Mouse (Mus musculus) frontal cortex, postnatal 14 days (tissue): Measurements from ENCODE around the gene Mmp20.

Experiments
- DNase-seq, 2 experiments: peaks; one replicate each; pipeline ENCODE4 v3.0.0; 2022; ENCODE audit warnings: low spot score in 2 of 2

The Mmp20 gene

GRCm38 (mm10) chr9:7627931-7628330, at the start of gene Mmp20:
Gene Mmp20 (plus strand): TSS chr9:7628231.
- DNase-seq = no peak

- DNase-seq = no peak
Observed at GRCm38 (mm10) chr9:7590063-7590462, 38.0 kb upstream of the Mmp20 start.

- DNase-seq = no peak
Observed at GRCm38 (mm10) chr9:7593272-7593812, 34.7 kb upstream of the Mmp20 start.

- peak; percentile 71 to 72 for DNase-seq
Observed at GRCm38 (mm10) chr9:7594816-7595540, 33.1 kb upstream of the Mmp20 start.

GRCm38 (mm10) chr9:7602982-7603742, 24.9 kb upstream of the Mmp20 start:
- peak; percentile 37 to 74 for DNase-seq

GRCm38 (mm10) chr9:7604005-7604404, 24.0 kb upstream of the Mmp20 start:
- DNase-seq = no peak

- DNase-seq = no peak
Observed at GRCm38 (mm10) chr9:7605638-7606037, 22.4 kb upstream of the Mmp20 start.

GRCm38 (mm10) chr9:7622582-7622981, 5.4 kb upstream of the Mmp20 start:
- no peak for DNase-seq

GRCm38 (mm10) chr9:7633936-7634335, 5.9 kb downstream of the Mmp20 start:
- no peak for DNase-seq

- DNase-seq = no peak
Observed at GRCm38 (mm10) chr9:7647901-7648300, 19.9 kb downstream of the Mmp20 start.

- no peak for DNase-seq
Observed at GRCm38 (mm10) chr9:7650397-7651180, 22.6 kb downstream of the Mmp20 start.

GRCm38 (mm10) chr9:7652351-7653085, 24.5 kb downstream of the Mmp20 start:
- no peak for DNase-seq

GRCm38 (mm10) chr9:7657946-7658345, 29.9 kb downstream of the Mmp20 start:
- no peak for DNase-seq

- no peak for DNase-seq
Observed at GRCm38 (mm10) chr9:7659469-7660020, 31.5 kb downstream of the Mmp20 start.

- no peak for DNase-seq
Observed at GRCm38 (mm10) chr9:7661371-7661770, 33.3 kb downstream of the Mmp20 start.

- DNase-seq = no peak
Observed at GRCm38 (mm10) chr9:7669674-7670073, 41.6 kb downstream of the Mmp20 start.

- no peak for DNase-seq
Observed at GRCm38 (mm10) chr9:7672985-7673384, 45.0 kb downstream of the Mmp20 start.

GRCm38 (mm10) chr9:7678154-7678837, 50.3 kb downstream of the Mmp20 start:
- no peak for DNase-seq

GRCm38 (mm10) chr9:7682081-7682618, 54.1 kb downstream of the Mmp20 start:
- no peak for DNase-seq

GRCm38 (mm10) chr9:7686024-7686423, 58.0 kb downstream of the Mmp20 start:
- DNase-seq = no peak
